Mouse (Mus musculus): ENCODE measurements around the gene Pomgnt1. TPM values are rescaled to one million over a fixed set of nuclear protein-coding genes. Genes with fewer than 3 reads are reported as not detected.

The Pomgnt1 gene
- polyA plus RNA-seq, 1 experiment from 2014 or later, result 68.4 TPM

DNA sequence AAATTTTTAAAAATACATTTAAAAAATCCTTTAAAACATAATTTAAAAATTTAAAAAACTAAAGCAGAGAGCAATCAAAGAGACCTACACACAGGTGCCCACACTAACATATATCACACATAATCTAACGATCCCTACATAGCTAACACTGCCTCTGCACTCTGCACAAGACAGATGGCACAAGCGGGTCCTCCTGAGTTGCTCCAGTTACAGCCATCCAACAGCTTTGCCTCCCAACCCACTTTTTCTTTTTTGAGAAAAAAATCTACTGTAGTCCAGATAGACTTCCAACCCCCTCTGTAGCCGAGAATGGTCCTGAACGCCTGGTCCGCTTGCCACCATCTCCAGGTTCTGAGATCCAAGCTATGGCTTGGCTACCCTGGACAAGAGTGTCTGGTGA lies 18.4 kb upstream of the Pomgnt1 start:
- ATAC-seq (ENCODE audit: low FRiP score, low read depth), result no peak
- WGBS, result 93% methylated on average over 5 of the region's 5 CpGs
- no peaks in the 10 kb centered on the region for H3K4me1 ChIP-seq
- no peaks in the 10 kb centered on the region for H3K9me3 ChIP-seq
- no peak overlapping the region for H3K4me3 ChIP-seq
- H3K9ac ChIP-seq, result no peak overlapping the region
- no peak overlapping the region for H3K4me2 ChIP-seq (replicated peaks)
- H3K27ac ChIP-seq, result no peak overlapping the region
- H3K36me3 ChIP-seq, result peaks cover 48% of the 10 kb centered on the region
- H3K27me3 ChIP-seq (replicated peaks), result no peaks in the 10 kb centered on the region

DNA sequence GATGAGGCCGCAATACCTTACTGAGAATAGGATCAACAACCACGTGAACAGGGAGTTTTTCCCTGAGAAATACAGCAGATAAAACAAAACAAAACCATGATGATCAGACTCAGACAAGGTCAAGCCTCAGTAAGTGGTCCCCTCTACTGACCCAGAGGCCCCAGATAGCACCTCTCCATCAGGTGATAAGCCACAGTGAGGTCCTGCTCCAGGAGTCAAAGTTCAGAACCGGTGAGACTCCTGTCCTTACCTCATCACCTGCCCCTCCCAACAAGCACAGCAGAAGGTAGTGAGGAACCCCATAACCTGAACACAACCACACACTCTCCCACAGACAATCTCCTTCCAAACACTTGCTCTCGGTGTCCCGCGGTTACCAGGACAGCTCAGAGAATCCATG lies 12.9 kb upstream of the Pomgnt1 start:
- WGBS, result 94% methylated on average over 6 of the region's 6 CpGs
- H3K9ac ChIP-seq, result no peak overlapping the region
- no peak overlapping the region for H3K4me3 ChIP-seq
- no peaks in the 10 kb centered on the region for H3K27me3 ChIP-seq (replicated peaks)
- no peak overlapping the region for H3K27ac ChIP-seq
- H3K4me1 ChIP-seq, result no peaks in the 10 kb centered on the region
- H3K9me3 ChIP-seq, result no peaks in the 10 kb centered on the region
- no peak for ATAC-seq (ENCODE audit: low FRiP score, low read depth)
- peaks cover 23% of the 10 kb centered on the region for H3K36me3 ChIP-seq
- H3K4me2 ChIP-seq (replicated peaks), result no peak overlapping the region

DNA sequence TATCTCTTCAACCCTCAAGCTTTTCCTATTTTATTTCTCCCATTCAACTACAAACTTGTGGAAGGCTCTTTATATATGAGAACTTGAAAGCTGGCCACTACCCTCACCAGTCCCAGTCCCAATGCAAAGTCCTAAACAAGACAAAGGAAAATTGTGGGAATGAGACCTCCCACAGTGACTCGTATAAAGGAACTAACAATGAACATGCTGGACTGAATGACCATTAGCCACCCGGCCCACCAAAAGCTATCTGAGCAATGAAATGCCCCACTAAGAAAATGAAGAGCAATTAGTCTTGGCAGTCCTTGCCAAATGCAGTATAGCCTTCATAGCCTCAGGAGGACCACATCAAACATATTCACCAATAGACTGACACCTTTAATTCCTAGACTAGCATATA lies 12.2 kb upstream of the Pomgnt1 start:
- Histone ChIP-seq H3K9ac (no peak overlapping the region), H3K36me3 (peaks cover 20% of the 10 kb centered on the region), H3K4me1 (no peaks in the 10 kb centered on the region), H3K27me3 (replicated peaks) (no peaks in the 10 kb centered on the region), H3K9me3 (no peaks in the 10 kb centered on the region), H3K4me2 (replicated peaks) (no peak overlapping the region), H3K27ac (no peak overlapping the region), H3K4me3 (no peak overlapping the region)
- 35% methylated on average over 2 of the region's 2 CpGs for WGBS
- ATAC-seq (ENCODE audit: low FRiP score, low read depth), result no peak

- no peaks in the 10 kb centered on the region for H3K27me3 ChIP-seq (replicated peaks)
- H3K4me3 ChIP-seq, result peak overlapping the region; percentile 55
- H3K4me1 ChIP-seq, result peaks cover 15% of the 10 kb centered on the region
- WGBS, result 0% methylated on average over 1 of the region's 1 CpGs
- no peaks in the 10 kb centered on the region for H3K36me3 ChIP-seq
- peak overlapping the region; percentile 74 for H3K4me2 ChIP-seq (replicated peaks)
- H3K9me3 ChIP-seq, result no peaks in the 10 kb centered on the region
- no peak overlapping the region for H3K27ac ChIP-seq
- ATAC-seq (ENCODE audit: low FRiP score, low read depth), result no peak
- H3K9ac ChIP-seq, result peak overlapping the region; percentile 47
These were observed 878 bp upstream of the Pomgnt1 start for GRCm38 (mm10) chr4:116122762-116123161.

DNA sequence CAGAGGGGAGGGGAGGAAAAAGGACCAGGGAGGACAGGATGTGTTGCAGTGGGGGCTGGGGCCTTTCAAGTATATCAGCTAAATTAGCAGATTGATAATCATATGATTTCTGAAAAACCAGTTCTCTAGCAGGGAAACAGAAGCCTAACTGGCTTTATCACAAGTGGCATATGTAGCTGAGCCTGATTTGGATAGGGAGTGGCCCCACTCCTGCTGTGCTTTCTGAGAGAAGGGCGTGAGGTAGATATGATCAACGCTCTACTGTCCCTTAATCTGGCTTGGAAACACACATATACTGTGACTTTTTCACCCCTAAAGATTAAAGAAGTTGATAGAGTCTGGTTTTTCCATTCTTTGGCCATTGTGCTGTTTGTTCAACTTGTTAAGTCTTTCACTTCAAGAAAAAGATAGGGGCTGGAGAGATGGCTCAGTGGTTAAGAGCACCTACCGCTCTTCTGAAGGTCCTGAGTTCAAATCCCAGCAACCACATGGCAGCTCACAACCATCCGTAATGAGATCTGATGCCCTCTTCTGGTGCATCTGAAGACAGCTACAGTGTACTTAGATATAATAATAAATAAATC lies 2.3 kb downstream of the Pomgnt1 start:
- no peak overlapping the region for H3K4me3 ChIP-seq
- no peak overlapping the region for H3K27ac ChIP-seq
- ATAC-seq (ENCODE audit: low FRiP score, low read depth), result no peak
- no peak overlapping the region for H3K9ac ChIP-seq
- H3K36me3 ChIP-seq, result no peaks in the 10 kb centered on the region
- no peaks in the 10 kb centered on the region for H3K27me3 ChIP-seq (replicated peaks)
- peaks cover 15% of the 10 kb centered on the region for H3K4me1 ChIP-seq
- no peak overlapping the region for H3K4me2 ChIP-seq (replicated peaks)
- H3K9me3 ChIP-seq, result no peaks in the 10 kb centered on the region
- WGBS, result 97% methylated on average over 4 of the region's 4 CpGs

GRCm38 (mm10) chr4:116127956-116128355 lies 4.3 kb downstream of the Pomgnt1 start:
- WGBS, result 70% methylated on average over 6 of the region's 6 CpGs
- Histone ChIP-seq H3K9me3 (no peaks in the 10 kb centered on the region), H3K4me1 (peaks cover 13% of the 10 kb centered on the region), H3K36me3 (no peaks in the 10 kb centered on the region), H3K9ac (no peak overlapping the region), H3K4me2 (replicated peaks) (no peak overlapping the region), H3K4me3 (no peak overlapping the region), H3K27ac (no peak overlapping the region), H3K27me3 (replicated peaks) (no peaks in the 10 kb centered on the region)
- ATAC-seq (ENCODE audit: low FRiP score, low read depth), result no peak

GRCm38 (mm10) chr4:116133126-116133525 lies 9.5 kb downstream of the Pomgnt1 start:
- Histone ChIP-seq H3K27me3 (replicated peaks) (no peaks in the 10 kb centered on the region), H3K9ac (no peak overlapping the region), H3K4me2 (replicated peaks) (no peak overlapping the region), H3K27ac (no peak overlapping the region), H3K4me1 (no peaks in the 10 kb centered on the region), H3K36me3 (no peaks in the 10 kb centered on the region), H3K9me3 (no peaks in the 10 kb centered on the region), H3K4me3 (no peak overlapping the region)
- ATAC-seq (ENCODE audit: low FRiP score, low read depth), result no peak
- 79% methylated on average over 4 of the region's 4 CpGs for WGBS

DNA sequence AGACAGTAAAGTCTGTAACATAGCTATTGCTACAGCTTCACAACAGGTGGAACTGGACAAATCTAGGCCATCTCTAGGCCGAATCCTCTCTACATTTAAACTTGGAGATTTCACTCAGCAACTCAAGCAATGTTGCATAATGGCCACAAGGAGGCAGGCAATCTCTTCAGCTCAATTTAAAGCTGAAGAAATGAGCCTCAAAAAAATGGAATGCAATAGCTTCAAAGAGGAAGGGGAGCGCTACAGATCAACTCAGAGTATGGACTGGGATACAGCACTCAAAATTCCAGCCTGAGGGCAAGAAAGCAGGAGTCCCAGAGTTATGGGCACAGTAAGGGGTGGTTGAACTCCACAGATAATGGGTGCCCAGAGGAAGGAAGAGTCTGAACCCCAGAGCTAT lies 11.3 kb downstream of the Pomgnt1 start:
- Histone ChIP-seq H3K27ac (no peak overlapping the region), H3K9me3 (no peaks in the 10 kb centered on the region), H3K27me3 (replicated peaks) (no peaks in the 10 kb centered on the region), H3K4me2 (replicated peaks) (no peak overlapping the region), H3K4me3 (no peak overlapping the region), H3K9ac (no peak overlapping the region), H3K36me3 (no peaks in the 10 kb centered on the region), H3K4me1 (no peaks in the 10 kb centered on the region)
- no peak for ATAC-seq (ENCODE audit: low FRiP score, low read depth)
- WGBS, result 45% methylated on average over 2 of the region's 2 CpGs

DNA sequence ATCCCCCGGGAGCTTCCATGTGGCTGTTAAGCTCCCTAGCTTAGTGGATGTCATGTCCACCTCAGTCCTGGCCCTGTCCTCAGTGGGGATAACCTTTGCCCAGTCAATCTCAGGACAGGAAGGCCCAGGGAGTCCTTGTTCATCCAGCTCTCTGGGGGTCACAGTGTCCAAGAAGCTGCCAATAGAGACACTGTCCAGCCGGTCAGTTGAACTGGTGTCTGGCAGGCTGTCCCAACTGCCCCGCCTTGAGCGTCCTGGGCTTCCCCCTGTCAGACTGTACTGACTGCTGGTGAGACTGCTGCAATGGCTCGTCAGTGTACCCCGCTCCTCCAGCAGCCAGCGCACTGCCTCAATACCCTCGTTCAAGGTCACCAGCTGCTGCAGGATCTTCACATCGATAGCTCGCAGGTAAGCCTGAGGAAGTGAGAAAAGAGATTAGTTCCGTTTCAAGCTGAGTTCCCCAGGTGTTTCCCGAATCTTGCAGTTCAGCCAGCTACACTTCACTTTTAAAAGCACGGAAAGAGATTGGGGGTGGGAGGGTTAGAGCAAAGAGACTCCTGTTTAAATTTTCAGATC lies 13.9 kb downstream of the Pomgnt1 start:
- H3K4me1 ChIP-seq, result no peaks in the 10 kb centered on the region
- H3K36me3 ChIP-seq, result no peaks in the 10 kb centered on the region
- no peak overlapping the region for H3K27ac ChIP-seq
- no peaks in the 10 kb centered on the region for H3K9me3 ChIP-seq
- H3K4me3 ChIP-seq, result no peak overlapping the region
- H3K4me2 ChIP-seq (replicated peaks), result no peak overlapping the region
- H3K27me3 ChIP-seq (replicated peaks), result no peaks in the 10 kb centered on the region
- ATAC-seq (ENCODE audit: low FRiP score, low read depth), result no peak
- WGBS, result 59% methylated on average over 13 of the region's 13 CpGs
- H3K9ac ChIP-seq, result no peak overlapping the region

DNA sequence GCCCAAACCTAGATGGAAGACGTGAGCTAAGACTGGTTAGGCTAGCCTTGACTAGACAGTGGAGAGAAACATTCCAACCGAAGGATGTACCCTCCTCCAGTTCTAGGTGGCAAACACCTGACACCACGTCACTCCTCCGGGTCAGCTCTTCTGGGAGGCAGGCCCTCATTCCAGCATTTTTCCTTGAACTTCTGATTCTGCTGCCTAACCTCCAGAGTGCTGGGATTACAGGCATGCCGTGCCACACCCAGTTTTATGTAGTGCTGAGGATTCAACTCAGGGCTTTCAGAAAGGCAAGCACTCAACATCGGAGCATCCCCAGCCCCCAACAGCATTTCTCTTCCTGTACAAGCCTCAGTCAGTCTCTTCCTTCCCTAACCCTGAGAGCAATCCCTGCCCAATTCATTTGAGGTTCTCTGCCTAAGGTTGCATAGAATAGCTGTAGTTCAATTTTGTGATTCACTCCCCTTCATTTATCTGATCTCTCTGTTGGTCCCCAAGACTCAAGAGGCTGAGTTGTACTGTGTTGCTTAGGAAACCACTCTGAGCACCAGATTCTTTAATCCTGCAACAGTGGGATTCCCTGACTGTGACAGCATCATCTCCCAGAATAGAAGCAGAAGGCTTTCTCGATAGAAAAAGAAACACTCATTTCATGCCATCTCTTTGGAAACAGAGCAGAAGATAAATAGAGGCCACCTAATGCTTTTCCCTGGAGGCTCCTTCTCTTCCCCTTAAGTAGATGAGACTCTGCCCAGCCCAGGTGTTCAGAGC lies 17.3 kb downstream of the Pomgnt1 start:
- H3K4me2 ChIP-seq (replicated peaks), result no peak overlapping the region
- H3K27me3 ChIP-seq (replicated peaks), result peaks cover 15% of the 10 kb centered on the region
- no peak for ATAC-seq (ENCODE audit: low FRiP score, low read depth)
- H3K4me3 ChIP-seq, result no peak overlapping the region
- no peaks in the 10 kb centered on the region for H3K9me3 ChIP-seq
- no peak overlapping the region for H3K9ac ChIP-seq
- H3K4me1 ChIP-seq, result peaks cover 12% of the 10 kb centered on the region; the same call in 1 of the 2 replicates
- H3K27ac ChIP-seq, result no peak overlapping the region
- no peaks in the 10 kb centered on the region for H3K36me3 ChIP-seq
- 85% methylated on average over 7 of the region's 7 CpGs for WGBS

- 66% methylated on average over 1 of the region's 1 CpGs for WGBS
- ATAC-seq (ENCODE audit: low FRiP score, low read depth), result no peak
- no peak overlapping the region for H3K27ac ChIP-seq
- H3K9me3 ChIP-seq, result no peaks in the 10 kb centered on the region
- H3K4me3 ChIP-seq, result no peak overlapping the region
- no peak overlapping the region for H3K4me2 ChIP-seq (replicated peaks)
- H3K27me3 ChIP-seq (replicated peaks), result peaks cover 15% of the 10 kb centered on the region
- no peak overlapping the region for H3K9ac ChIP-seq
- H3K4me1 ChIP-seq, result peaks cover 12% of the 10 kb centered on the region; the same call in 1 of the 2 replicates
- no peaks in the 10 kb centered on the region for H3K36me3 ChIP-seq
These were observed 18.1 kb downstream of the Pomgnt1 start for GRCm38 (mm10) chr4:116141736-116142135.

DNA sequence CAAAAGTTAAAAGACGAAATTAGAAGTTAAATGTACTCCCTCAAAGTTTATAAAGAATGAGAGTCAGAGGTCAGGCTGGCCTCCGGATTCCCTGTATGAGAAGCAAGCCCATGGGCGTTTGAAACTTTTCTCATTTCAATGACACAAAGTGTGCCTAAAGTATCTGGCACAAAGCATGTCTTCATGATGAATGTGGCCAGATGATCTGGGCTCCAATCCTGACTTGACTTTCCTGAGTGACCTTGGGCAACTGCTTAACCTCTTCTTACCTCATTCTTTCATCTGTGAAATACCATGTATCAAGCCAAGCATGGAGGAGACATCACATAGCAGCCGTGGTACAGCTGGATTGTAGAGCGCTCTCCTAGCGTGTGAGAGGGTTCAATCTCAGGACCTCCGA lies 18.6 kb downstream of the Pomgnt1 start:
- ATAC-seq (ENCODE audit: low FRiP score, low read depth), result no peak
- H3K27ac ChIP-seq, result no peak overlapping the region
- no peak overlapping the region for H3K9ac ChIP-seq
- no peak overlapping the region for H3K4me2 ChIP-seq (replicated peaks)
- H3K27me3 ChIP-seq (replicated peaks), result peaks cover 15% of the 10 kb centered on the region
- H3K36me3 ChIP-seq, result no peaks in the 10 kb centered on the region
- no peaks in the 10 kb centered on the region for H3K9me3 ChIP-seq
- H3K4me3 ChIP-seq, result no peak overlapping the region
- 68% methylated on average over 7 of the region's 7 CpGs for WGBS
- peaks cover 12% of the 10 kb centered on the region; the same call in 1 of the 2 replicates for H3K4me1 ChIP-seq
